Mouse (Mus musculus) MEL (cell line): ENCODE measurements around the gene Cx3cl1. TPM values are rescaled to one million over a fixed set of nuclear protein-coding genes. Genes with fewer than 3 reads are reported as not detected.

Source experiments
- DNase-seq: peaks from one replicate; pipeline ENCODE4 v3.0.0; 2011; ENCODE audit warnings: low read depth, low spot score
- H3K27ac ChIP-seq: 2 replicates; pipeline ENCODE4 v1.5.1; 2012; ENCODE audit warnings: low read depth, mild to moderate bottlenecking, control low read depth, low read length, moderate library complexity; ENCODE audit not compliant: control insufficient read depth
- H3K27me3 ChIP-seq, 2 experiments: fragments of 150-350 bp in 1 of 2; sonication (generic) in 1 of 2; 2 replicates each; pipeline ENCODE4 v1.6.1; 2012; ENCODE audit warnings: low read length in 2 of 2, mild to moderate bottlenecking in 2 of 2, improper control_type of control experiment in 1 of 2, moderate library complexity in 1 of 2; ENCODE audit not compliant: insufficient read depth in 2 of 2, control insufficient read depth in 1 of 2
- H3K36me3 ChIP-seq, 2 experiments: 2 replicates each; pipeline ENCODE4 v1.6.1; 2012 to 2014; ENCODE audit warnings: low read length in 2 of 2, improper control_type of control experiment in 1 of 2, inconsistent platforms in 1 of 2, mild to moderate bottlenecking in 1 of 2; ENCODE audit not compliant: insufficient read depth in 2 of 2, control insufficient read depth in 1 of 2
- H3K4me1 ChIP-seq, 2 experiments: fragments of 150-350 bp in 1 of 2; sonication (generic) in 1 of 2; 2 replicates each; pipeline ENCODE4 v1.6.1; 2012; ENCODE audit warnings: low read length in 2 of 2, improper control_type of control experiment in 1 of 2, mild to moderate bottlenecking in 1 of 2; ENCODE audit not compliant: insufficient read depth in 2 of 2, control insufficient read depth in 1 of 2
- H3K4me3 ChIP-seq, 2 experiments: fragments of 150-350 bp in 1 of 2; sonication (generic) in 1 of 2; 2 replicates each; pipeline ENCODE4 v1.5.1; 2012; ENCODE audit warnings: low read depth in 2 of 2, low read length in 2 of 2, mild to moderate bottlenecking in 2 of 2, moderate library complexity in 2 of 2, control low read depth in 1 of 2, improper control_type of control experiment in 1 of 2; ENCODE audit not compliant: control insufficient read depth in 1 of 2, insufficient read depth in 1 of 2
- H3K79me2 ChIP-seq: 2 replicates; pipeline ENCODE4 v1.6.1; 2012; ENCODE audit warnings: mild to moderate bottlenecking, low read length, moderate library complexity; ENCODE audit not compliant: control insufficient read depth, poor library complexity, insufficient read depth
- H3K9ac ChIP-seq: 2 replicates; pipeline ENCODE4 v1.6.1; 2012; ENCODE audit warnings: low read depth, mild to moderate bottlenecking, control low read depth, low read length, moderate library complexity; ENCODE audit not compliant: control insufficient read depth, poor library complexity, severe bottlenecking
- H3K9me3 ChIP-seq: fragments of 150-350 bp; sonication (generic); replicated peaks from 2 replicates; pipeline ENCODE4 v1.6.1; 2012; ENCODE audit warnings: mild to moderate bottlenecking, low read length, improper control_type of control experiment, moderate library complexity; ENCODE audit not compliant: insufficient read depth
- CHD2 ChIP-seq: IDR thresholded peaks from 2 replicates; pipeline ENCODE4 v1.6.1; 2011; ENCODE audit warnings: low read length, improper control_type of control experiment
- E2F4 ChIP-seq: IDR thresholded peaks from 2 replicates; pipeline ENCODE4 v1.6.1; 2011; ENCODE audit warnings: low read depth, low read length, improper control_type of control experiment, borderline replicate concordance
- EP300 ChIP-seq, 2 experiments: IDR thresholded peaks; 2 replicates each; pipeline ENCODE4 v1.6.1; 2011; ENCODE audit warnings: improper control_type of control experiment in 2 of 2, low read length in 2 of 2, low read depth in 1 of 2, mild to moderate bottlenecking in 1 of 2
- ETS1 ChIP-seq: IDR thresholded peaks from 2 replicates; pipeline ENCODE4 v1.6.1; 2012; ENCODE audit warnings: low read depth, mild to moderate bottlenecking, inconsistent platforms, low read length, improper control_type of control experiment, moderate library complexity
- HCFC1 ChIP-seq: IDR thresholded peaks from 2 replicates; pipeline ENCODE4 v1.6.1; 2012; ENCODE audit warnings: low read depth, mild to moderate bottlenecking, inconsistent platforms, low read length, improper control_type of control experiment, moderate library complexity
- KAT2A ChIP-seq: conservative IDR thresholded peaks from 2 replicates; pipeline ENCODE4 v1.6.1; 2012; ENCODE audit warnings: low read depth, low read length, improper control_type of control experiment, inconsistent platforms
- MEF2A ChIP-seq: IDR thresholded peaks from 2 replicates; pipeline ENCODE4 v1.6.1; 2014; ENCODE audit warnings: low read depth, mild to moderate bottlenecking, inconsistent platforms, low read length, improper control_type of control experiment; ENCODE audit not compliant: poor library complexity, insufficient replicate concordance, severe bottlenecking; ENCODE audit errors: extremely low read depth
- MYC ChIP-seq: IDR thresholded peaks from 2 replicates; pipeline ENCODE4 v1.6.1; 2011; ENCODE audit warnings: low read depth, mild to moderate bottlenecking, low read length, improper control_type of control experiment, moderate library complexity
- NELFE ChIP-seq: IDR thresholded peaks from 2 replicates; pipeline ENCODE4 v1.6.1; 2011; ENCODE audit warnings: low read depth, low read length, improper control_type of control experiment
- NRF1 ChIP-seq: IDR thresholded peaks from 2 replicates; pipeline ENCODE4 v1.6.1; 2014; ENCODE audit warnings: low read depth, mild to moderate bottlenecking, inconsistent platforms, low read length, improper control_type of control experiment, moderate library complexity; ENCODE audit not compliant: poor library complexity, insufficient read depth, severe bottlenecking
- POLR2A ChIP-seq, 2 experiments: IDR thresholded peaks; 2 replicates each; pipeline ENCODE4 v1.6.1; 2011 to 2012; ENCODE audit warnings: low read length in 2 of 2, mild to moderate bottlenecking in 2 of 2, control low read depth in 1 of 2, improper control_type of control experiment in 1 of 2, low read depth in 1 of 2, moderate library complexity in 1 of 2; ENCODE audit not compliant: control insufficient read depth in 1 of 2, insufficient read depth in 1 of 2, poor library complexity in 1 of 2
- POLR2AphosphoS2 ChIP-seq: IDR thresholded peaks from 2 replicates; pipeline ENCODE4 v1.6.1; 2011; ENCODE audit warnings: low read length, improper control_type of control experiment
- POLR2AphosphoS5 ChIP-seq: IDR thresholded peaks from 2 replicates; pipeline ENCODE4 v1.6.1; 2012; ENCODE audit warnings: low read depth, borderline replicate concordance, mild to moderate bottlenecking, inconsistent platforms, low read length, moderate library complexity, mixed read lengths
- SMC3 ChIP-seq: IDR thresholded peaks from 2 replicates; pipeline ENCODE4 v1.6.1; 2011; ENCODE audit warnings: low read depth, low read length, improper control_type of control experiment
- TBP ChIP-seq: IDR thresholded peaks from 2 replicates; pipeline ENCODE4 v1.8.0; 2011; ENCODE audit warnings: low read depth, low read length, improper control_type of control experiment
- TCF12 ChIP-seq: IDR thresholded peaks from 2 replicates; pipeline ENCODE4 v1.6.1; 2014; ENCODE audit warnings: low read depth, mild to moderate bottlenecking, inconsistent platforms, low read length, improper control_type of control experiment, moderate library complexity
- USF2 ChIP-seq, 2 experiments: IDR thresholded peaks; 2 replicates each; pipeline ENCODE4 v1.6.1; 2011 to 2012; ENCODE audit warnings: improper control_type of control experiment in 2 of 2, low read length in 2 of 2, borderline replicate concordance in 1 of 2, inconsistent platforms in 1 of 2, low read depth in 1 of 2, mild to moderate bottlenecking in 1 of 2; ENCODE audit not compliant: insufficient read depth in 1 of 2
- ZC3H11A ChIP-seq: IDR thresholded peaks from 2 replicates; pipeline ENCODE4 v1.6.1; 2012; ENCODE audit warnings: low read depth, mild to moderate bottlenecking, inconsistent platforms, low read length, improper control_type of control experiment
- ZKSCAN1 ChIP-seq: IDR thresholded peaks from 2 replicates; pipeline ENCODE4 v1.6.1; 2012; ENCODE audit warnings: low read depth, mild to moderate bottlenecking, inconsistent platforms, low read length, improper control_type of control experiment, moderate library complexity
- ZNF384 ChIP-seq: IDR thresholded peaks from 2 replicates; pipeline ENCODE4 v1.6.1; 2012; ENCODE audit warnings: low read depth, mild to moderate bottlenecking, inconsistent platforms, low read length, improper control_type of control experiment
- polyA plus RNA-seq, 2 experiments: library from polyadenylated mRNA; stranded (reverse) in 1 of 2; unstranded in 1 of 2; fragments of >175 nt in 1 of 2; fragments of >200 nt in 1 of 2; gene quantifications; 2 replicates each; pipeline versions ENCODE4 v1.2.1 to v1.2.4; 2012; ENCODE audit warnings: low replicate concordance in 2 of 2, low read depth in 1 of 2; ENCODE audit not compliant: insufficient read length in 2 of 2, insufficient read depth in 1 of 2, missing spikeins in 1 of 2
- total RNA-seq: library from RNA; depleted of rRNA; stranded (reverse); fragments of 300-350 nt; gene quantifications from 2 replicates; pipeline ENCODE4 v1.2.3, GENCODE M21; 2012

Gene Cx3cl1
- total and polyA plus RNA-seq, 3 experiments, result not detected

- Histone ChIP-seq H3K27ac (no peak overlapping the region), H3K4me1 (no peaks in the 10 kb centered on the region), H3K4me3 (no peak overlapping the region), H3K79me2 (no peaks in the 10 kb centered on the region), H3K27me3 (peaks cover 0 to 6% of the 10 kb centered on the region in 2 experiments; a peak in 2 of 4 replicates), H3K36me3 (no peaks in the 10 kb centered on the region), H3K9me3 (no peaks in the 10 kb centered on the region), H3K9ac (no peak overlapping the region)
- no peak for DNase-seq
- no peak for TF ChIP-seq CHD2
- TF ChIP-seq MYC, result no peak
- no peak for TF ChIP-seq ZKSCAN1
- TF ChIP-seq KAT2A, result no peak
- no peak for TF ChIP-seq ETS1
- no peak for TF ChIP-seq EP300 (IDR thresholded peaks at IDR 0.05; ENCODE audit: low read depth in 1 of 2, low read length in 2 of 2)
- TF ChIP-seq POLR2A (IDR thresholded peaks at IDR 0.05; ENCODE audit: control insufficient read depth in 1 of 2, insufficient read depth in 1 of 2, low read depth in 1 of 2, low read length in 2 of 2, poor library complexity in 1 of 2), result no peak
- TF ChIP-seq USF2 (IDR thresholded peaks at IDR 0.05; ENCODE audit: borderline replicate concordance in 1 of 2, insufficient read depth in 1 of 2, low read depth in 1 of 2, low read length in 2 of 2), result no peak
- TF ChIP-seq POLR2AphosphoS5, result no peak
- no peak for TF ChIP-seq MEF2A
- TF ChIP-seq HCFC1, result no peak
- TF ChIP-seq NRF1, result no peak
- no peak for TF ChIP-seq TCF12
These were observed 864 bp upstream of the Cx3cl1 start for GRCm38 (mm10) chr8:94770945-94771344.

DNA sequence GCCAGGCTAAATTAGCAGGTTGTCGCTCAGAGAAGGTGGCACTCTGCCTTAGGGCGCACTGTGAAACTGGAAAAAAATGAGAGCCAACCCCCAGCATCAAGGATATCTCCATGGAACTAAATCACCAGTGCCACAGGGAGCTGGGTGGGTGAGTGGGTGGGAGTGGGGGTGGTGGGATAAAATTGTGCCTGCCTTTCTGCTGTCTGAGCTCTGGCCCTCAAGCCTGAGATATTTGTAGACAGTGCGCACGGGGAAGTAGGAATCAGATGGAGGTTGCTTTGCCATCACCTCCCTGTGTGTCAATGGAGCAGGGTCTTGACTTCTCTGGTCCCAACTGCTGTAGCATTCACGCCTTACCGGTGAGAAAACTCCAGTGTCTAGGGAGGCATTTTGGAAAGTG, 1.2 kb downstream of the Cx3cl1 start:
- no peaks in the 10 kb centered on the region for H3K27me3 ChIP-seq
- H3K27ac ChIP-seq, result no peak overlapping the region
- H3K36me3 ChIP-seq, result no peaks in the 10 kb centered on the region
- no peaks in the 10 kb centered on the region for H3K4me1 ChIP-seq
- H3K4me3 ChIP-seq, result no peak overlapping the region
- DNase-seq, result no peak
- H3K9ac ChIP-seq, result no peak overlapping the region
- H3K79me2 ChIP-seq, result no peaks in the 10 kb centered on the region
- H3K9me3 ChIP-seq, result no peaks in the 10 kb centered on the region
- no peak for TF ChIP-seq POLR2AphosphoS2
- no peak for TF ChIP-seq SMC3
- no peak for TF ChIP-seq TBP
- no peak for TF ChIP-seq NELFE
- TF ChIP-seq ZNF384, result no peak
- no peak for TF ChIP-seq MYC
- no peak for TF ChIP-seq ZC3H11A
- TF ChIP-seq E2F4, result no peak
